Comparison of ENCODE assay signal across 23 mouse cellular contexts in the genomic region with DNA sequence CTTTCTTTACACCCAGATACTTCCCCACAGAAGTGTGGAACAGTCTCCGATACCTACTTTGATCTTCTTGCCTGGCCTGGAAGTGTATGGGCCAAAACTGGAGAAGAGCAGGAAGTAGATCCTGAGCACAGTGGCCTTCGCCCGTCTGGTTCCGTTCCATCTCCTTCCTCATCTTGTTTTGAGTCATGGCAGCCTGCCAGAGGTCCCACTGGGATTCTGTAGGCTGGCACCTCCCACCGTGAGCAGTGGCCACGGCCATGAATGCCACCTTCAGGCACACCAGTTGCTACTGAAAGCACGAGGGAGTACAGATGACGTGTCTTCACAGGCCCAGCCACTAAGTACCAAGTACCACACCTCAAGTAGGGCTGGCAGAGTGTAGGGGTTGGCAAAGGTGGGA.
DNase-seq lines count a peak whose midpoint lies in the region; ATAC-seq and TF ChIP-seq lines count a peak whose summit lies in the region.
"Had no signal": no experiment of that assay in that cellular context is flagged by ENCODE, and none has a peak within 500 bp of the region (broad histone marks: within the 10 kb centered on the region; RNA-seq: fewer than 3 reads in every experiment).

No protein-coding gene starts in this region.

- H3K9me3 ChIP-seq in hindbrain, embryonic 10.5 days = no peaks in the 10 kb centered on the region
- H3K9me3 ChIP-seq in hindbrain, embryonic 11.5 days (ENCODE audit: control insufficient read depth, low read length) = no peaks in the 10 kb centered on the region
- H3K9me3 ChIP-seq: forebrain, embryonic 12.5 days; G1E; heart, embryonic 15.5 days; limb, embryonic 12.5 days; liver, embryonic 12.5 days; stomach, embryonic 15.5 days had no signal

- no peaks in the 10 kb centered on the region for H3K36me3 ChIP-seq in hindbrain, embryonic 10.5 days
- H3K36me3 ChIP-seq in hindbrain, embryonic 11.5 days (ENCODE audit: control insufficient read depth, insufficient read depth, low read length) = no peaks in the 10 kb centered on the region
- H3K36me3 ChIP-seq: forebrain, embryonic 12.5 days; G1E; heart, embryonic 15.5 days; limb, embryonic 12.5 days; liver, embryonic 12.5 days; stomach, embryonic 15.5 days had no signal

- peaks cover 10% of the 10 kb centered on the region for H3K4me1 ChIP-seq in hindbrain, embryonic 10.5 days (replicated peaks)
- no peaks in the 10 kb centered on the region for H3K4me1 ChIP-seq in hindbrain, embryonic 11.5 days (replicated peaks; ENCODE audit: control insufficient read depth, insufficient read depth, low read length)
- H3K4me1 ChIP-seq: forebrain, embryonic 12.5 days; heart, embryonic 15.5 days; limb, embryonic 12.5 days; liver, embryonic 12.5 days; stomach, embryonic 15.5 days had no signal

- WGBS in hindbrain, embryonic 10.5 days = 78% methylated on average over 8 of the region's 8 CpGs
- WGBS in hindbrain, embryonic 11.5 days = 70% methylated on average over 8 of the region's 8 CpGs

- no peaks in the 10 kb centered on the region; the same call in none of the 2 replicates for H3K27me3 ChIP-seq in hindbrain, embryonic 10.5 days (ENCODE audit: insufficient read depth, poor library complexity, severe bottlenecking)
- no peaks in the 10 kb centered on the region for H3K27me3 ChIP-seq in hindbrain, embryonic 11.5 days (ENCODE audit: control insufficient read depth, insufficient read depth, low read length)
- H3K27me3 ChIP-seq: limb, embryonic 12.5 days; liver, embryonic 12.5 days; stomach, embryonic 15.5 days had no signal

- no peak for TF ChIP-seq CTCF in left cerebral cortex, adult 2 months (IDR thresholded peaks at IDR 0.05)

- no peak overlapping the region for H3K4me3 ChIP-seq in hindbrain, embryonic 10.5 days
- H3K4me3 ChIP-seq in hindbrain, embryonic 11.5 days (ENCODE audit: low read depth, low read length) = no peak overlapping the region
- H3K4me3 ChIP-seq in left cerebral cortex, adult 2 months = no peak overlapping the region
- H3K4me3 ChIP-seq: forebrain, embryonic 12.5 days; heart, embryonic 15.5 days; limb, embryonic 12.5 days; liver, embryonic 12.5 days; stomach, embryonic 15.5 days had no signal

- no peak overlapping the region for H3K9ac ChIP-seq in hindbrain, embryonic 11.5 days (ENCODE audit: low read depth, low read length)
- H3K9ac ChIP-seq: forebrain, embryonic 12.5 days; heart, embryonic 15.5 days; limb, embryonic 12.5 days; liver, embryonic 12.5 days; lung, embryonic 14.5 days; stomach, embryonic 15.5 days had no signal

- peak; percentile 13 to 52 for DNase-seq in adrenal gland, adult (ENCODE audit: inconsistent age in 2 of 2, low spot score in 1 of 2)
- no peak for DNase-seq in adrenal gland, postnatal 4 days (ENCODE audit: low spot score in 2 of 2)
- DNase-seq in hindbrain, embryonic 10.5 days (ENCODE audit: low spot score) = no peak
- no peak for DNase-seq in hindbrain, embryonic 11.5 days (ENCODE audit: low spot score)
- DNase-seq in left cerebral cortex, postnatal 4 days = peak; percentile 40
- no peak for DNase-seq in left cerebral cortex, adult 2 months (ENCODE audit: extremely low spot score in 1 of 2, low spot score in 2 of 2)
- peak; percentile 46 for DNase-seq in MN1 (ENCODE audit: low spot score)
- no peak for DNase-seq in right cerebral cortex, adult 2 months (ENCODE audit: low spot score in 2 of 2)
- DNase-seq: cerebellum, adult 18-20 months; gastrocnemius, postnatal 10 days; heart, adult 18-20 months; layer of hippocampus, adult 9-11 months; lung, embryonic 14.5 days; lung, postnatal 4 days; right cerebral cortex, postnatal 25 days had no signal

- ATAC-seq in hindbrain, embryonic 11.5 days (ENCODE audit: low FRiP score) = no peak
- ATAC-seq: CD4-positive, CD25-positive, alpha-beta regulatory T cell, adult 4 months; intestine, postnatal 0 days; liver, embryonic 12.5 days had no signal

- intact Hi-C loops in left cerebral cortex, postnatal 4 days (cut with DNase I) = no loop called here
- intact Hi-C loops in left cerebral cortex, adult 2 months (cut with DNase I) = no loop called here

- no peak overlapping the region for H3K4me2 ChIP-seq in hindbrain, embryonic 11.5 days (replicated peaks; ENCODE audit: low read depth, low read length)
- H3K4me2 ChIP-seq: forebrain, embryonic 12.5 days; heart, embryonic 15.5 days; limb, embryonic 12.5 days; liver, embryonic 12.5 days; lung, embryonic 14.5 days; stomach, embryonic 15.5 days had no signal

- 0 out of 2 replicates have a peak overlapping the region, but pooled peaks have one; percentile 35 for H3K27ac ChIP-seq in hindbrain, embryonic 10.5 days
- no peak overlapping the region for H3K27ac ChIP-seq in hindbrain, embryonic 11.5 days (ENCODE audit: low read depth, low read length)
- H3K27ac ChIP-seq in left cerebral cortex, adult 2 months = no peak overlapping the region
- H3K27ac ChIP-seq: forebrain, embryonic 12.5 days; heart, embryonic 15.5 days; limb, embryonic 12.5 days; liver, embryonic 12.5 days; stomach, embryonic 15.5 days had no signal

Comparison
In these comparisons a context has a peak if more than half of its experiments do, and no peak if none do; other contexts are left out.
1. DNase-seq: peak in adrenal gland, adult (2 of 2), left cerebral cortex, postnatal 4 days (single experiment) and MN1 (single experiment); none in adrenal gland, postnatal 4 days (0 of 2), hindbrain, embryonic 10.5 days (single experiment), hindbrain, embryonic 11.5 days (single experiment), left cerebral cortex, adult 2 months (0 of 2) and right cerebral cortex, adult 2 months (0 of 2).